Mouse (Mus musculus) CD4-positive, CD25-positive, alpha-beta regulatory T cell (primary cell): ENCODE data around the gene Krt83. TPM values are rescaled to one million over a fixed set of nuclear protein-coding genes. Genes with fewer than 3 reads are reported as not detected.

Experiments
- polyA plus RNA-seq: library from polyadenylated mRNA; unstranded; fragments of 100-300 nt; shearing (Covaris generic); gene quantifications from one replicate; pipeline ENCODE4 v1.2.1, GENCODE M21; 2017

The Krt83 gene
- polyA plus RNA-seq = 2.7 TPM

GRCm38 (mm10) chr15:101491431-101491830 lies at the start of gene Krt83:
Gene Krt83 (minus strand): TSS chr15:101491512.

GRCm38 (mm10) chr15:101532720-101533119 lies 41.4 kb upstream of the Krt83 start, which contains the start of gene Krt84:
Gene Krt84 (minus strand): TSS chr15:101532820.

GRCm38 (mm10) chr15:101517161-101517560 lies 25.8 kb upstream of the Krt83 start, which contains the start of gene Gm49425:
Gene Gm49425 (minus strand): TSS chr15:101517261.

GRCm38 (mm10) chr15:101472952-101473528 lies 18.3 kb downstream of the Krt83 start, which contains the start of gene Krt86:
Gene Krt86 (plus strand): TSS chr15:101473478.

GRCm38 (mm10) chr15:101463651-101464050 lies 27.7 kb downstream of the Krt83 start, which contains the start of gene Krt81:
Gene Krt81 (minus strand): TSS chr15:101463751.

GRCm38 (mm10) chr15:101447444-101447843 lies 43.9 kb downstream of the Krt83 start, which contains the start of gene Krt88:
Gene Krt88 (plus strand): TSS chr15:101447744.

GRCm38 (mm10) chr15:101438555-101438954 lies 52.8 kb downstream of the Krt83 start, which contains the start of gene Krt87:
Gene Krt87 (minus strand): TSS chr15:101438804.

Other genes starting within 250 kb of the Krt83 start
- gene Nr4a1, start 237.2 kb downstream of the Krt83 start, polyA plus RNA-seq = 116 TPM
- gene Atg101, start 207.2 kb downstream of the Krt83 start, polyA plus RNA-seq = 63.0 TPM
- not detected for gene 6030408B16Rik, start 198.3 kb downstream of the Krt83 start, polyA plus RNA-seq
- gene Krt80, start 121.3 kb downstream of the Krt83 start, polyA plus RNA-seq = 0.06 TPM
- 0.07 TPM for gene Krt7, start 80.5 kb downstream of the Krt83 start, polyA plus RNA-seq
- gene Krt87, start 52.7 kb downstream of the Krt83 start, polyA plus RNA-seq = 0.16 TPM
- gene Krt88, start 43.8 kb downstream of the Krt83 start, polyA plus RNA-seq = not detected
- gene Krt81, start 27.8 kb downstream of the Krt83 start, polyA plus RNA-seq = not detected
- gene Krt86, start 18.0 kb downstream of the Krt83 start, polyA plus RNA-seq = not detected
- gene Gm49425, start 25.7 kb upstream of the Krt83 start, polyA plus RNA-seq = not detected
- 0.14 TPM for gene Krt84, start 41.3 kb upstream of the Krt83 start, polyA plus RNA-seq
- not detected for gene Krt82, start 59.2 kb upstream of the Krt83 start, polyA plus RNA-seq
- not detected for gene Krt90, start 71.4 kb upstream of the Krt83 start, polyA plus RNA-seq
- 0.18 TPM for gene Krt75, start 82.4 kb upstream of the Krt83 start, polyA plus RNA-seq
- not detected for gene Gm5414, start 136.7 kb upstream of the Krt83 start, polyA plus RNA-seq
- not detected for gene Gm5478, start 155.9 kb upstream of the Krt83 start, polyA plus RNA-seq
- not detected for gene Krt6b, start 188.8 kb upstream of the Krt83 start, polyA plus RNA-seq
- gene Krt6a, start 202.8 kb upstream of the Krt83 start, polyA plus RNA-seq = not detected
- not detected for gene Krt5, start 221.4 kb upstream of the Krt83 start, polyA plus RNA-seq